Mouse (Mus musculus): ENCODE measurements around the gene Osbp.

The Osbp gene

GRCm38 (mm10) chr19:12016192-12016591 lies 50.5 kb downstream of the Osbp start:
- CTCF ChIA-PET = interaction anchor here in 3 of 4 experiments (0.6 to 1.3 kb wide), 4 partner anchors 51 to 1298 kb away, joined by 3 to 19 read pairs (median 8); no protein-coding TSS in a partner anchor
- POLR2A ChIA-PET = no interaction called here

- ChIA-PET CTCF (no interaction called here), POLR2A (no interaction called here)
These were observed 58.4 kb downstream of the Osbp start for GRCm38 (mm10) chr19:12024149-12024548.

GRCm38 (mm10) chr19:12025333-12025732 lies 59.6 kb downstream of the Osbp start:
- ChIA-PET POLR2A (no interaction called here), CTCF (no interaction called here)

GRCm38 (mm10) chr19:12026606-12027005 lies 60.9 kb downstream of the Osbp start:
- ChIA-PET POLR2A (interaction anchor here in 1 of 4 experiments (0.7 kb wide), 1 partner anchor 440 kb away, joined by 11 read pairs; no protein-coding TSS in a partner anchor), CTCF (interaction anchor here in 1 of 4 experiments (0.7 kb wide), 1 partner anchor 396 kb away, joined by 3 read pairs; no protein-coding TSS in a partner anchor)

- POLR2A ChIA-PET = interaction anchor here in 1 of 4 experiments (1.0 kb wide), 1 partner anchor 16 kb away, joined by 3 read pairs; no protein-coding TSS in a partner anchor
These were observed 72.0 kb downstream of the Osbp start for GRCm38 (mm10) chr19:12037727-12038126.

GRCm38 (mm10) chr19:12041217-12041616 lies 75.5 kb downstream of the Osbp start, which contains the start of gene Olfr1423:
Gene Olfr1423 (minus strand): TSS chr19:12041317.
- ChIA-PET CTCF (no interaction called here), POLR2A (no interaction called here)

More at GRCm38 (mm10) chr19:12037727-12038126, 72.0 kb downstream of the Osbp start:
- CTCF ChIA-PET = no interaction called here

- POLR2A ChIA-PET = no interaction called here
- CTCF ChIA-PET = no interaction called here
These were observed 77.4 kb downstream of the Osbp start for GRCm38 (mm10) chr19:12043163-12043562.

All from embryonic stem cell, embryonic (primary cell).